Mouse (Mus musculus) ZHBTc4 (cell line): ENCODE results near the gene Glrp1.

Source experiments
- DNase-seq: peaks from one replicate; pipeline ENCODE4 v3.0.0-alpha.2; 2011; ENCODE audit warnings: low read depth, low spot score

Glrp1 gene

GRCm38 (mm10) chr1:88497407-88497806 is 12.5 kb downstream of the Glrp1 start:
- DNase-seq, result no peak

GRCm38 (mm10) chr1:88492415-88492814 is 17.5 kb downstream of the Glrp1 start:
- DNase-seq, result no peak

GRCm38 (mm10) chr1:88491617-88492378 is 18.1 kb downstream of the Glrp1 start:
- no peak for DNase-seq

- DNase-seq, result peak; percentile 80
These were observed 19.7 kb downstream of the Glrp1 start for GRCm38 (mm10) chr1:88490164-88490563.

- DNase-seq, result no peak
These were observed 20.9 kb downstream of the Glrp1 start for GRCm38 (mm10) chr1:88488957-88489356.

- DNase-seq, result no peak
These were observed 23.5 kb downstream of the Glrp1 start for GRCm38 (mm10) chr1:88486336-88486735.

GRCm38 (mm10) chr1:88484059-88484458 is 25.8 kb downstream of the Glrp1 start:
- no peak for DNase-seq

- no peak for DNase-seq
These were observed 27.4 kb downstream of the Glrp1 start for GRCm38 (mm10) chr1:88482142-88483099.

GRCm38 (mm10) chr1:88480594-88480993 is 29.3 kb downstream of the Glrp1 start:
- no peak for DNase-seq

- no peak for DNase-seq
These were observed 31.7 kb downstream of the Glrp1 start for GRCm38 (mm10) chr1:88478205-88478604.

- DNase-seq, result no peak
These were observed 33.2 kb downstream of the Glrp1 start for GRCm38 (mm10) chr1:88476554-88477085.

- DNase-seq, result no peak
These were observed 34.3 kb downstream of the Glrp1 start for GRCm38 (mm10) chr1:88475502-88475953.

- no peak for DNase-seq
These were observed 35.3 kb downstream of the Glrp1 start for GRCm38 (mm10) chr1:88474598-88474997.

- peak; percentile 53 for DNase-seq
These were observed 36.0 kb downstream of the Glrp1 start for GRCm38 (mm10) chr1:88473899-88474298.

GRCm38 (mm10) chr1:88472258-88472657 is 37.6 kb downstream of the Glrp1 start:
- DNase-seq, result no peak

GRCm38 (mm10) chr1:88469746-88470145 is 40.1 kb downstream of the Glrp1 start:
- DNase-seq, result no peak

- no peak for DNase-seq
These were observed 41.5 kb downstream of the Glrp1 start for GRCm38 (mm10) chr1:88468335-88468734.

- peak; percentile 74 for DNase-seq
These were observed 42.0 kb downstream of the Glrp1 start for GRCm38 (mm10) chr1:88467866-88468265.

- DNase-seq, result peak; percentile 94
These were observed 43.4 kb downstream of the Glrp1 start for GRCm38 (mm10) chr1:88466325-88467064.

- DNase-seq, result peak; percentile 55
These were observed 44.1 kb downstream of the Glrp1 start for GRCm38 (mm10) chr1:88465722-88466121.

GRCm38 (mm10) chr1:88464109-88464905 is 45.6 kb downstream of the Glrp1 start:
- DNase-seq, result peak; percentile 93
